Mouse (Mus musculus) left cerebral cortex, adult 18-20 months (tissue): Measurements from ENCODE around the gene Gm5072. TPM values are rescaled to one million over a fixed set of nuclear protein-coding genes. Genes with fewer than 3 reads are reported as not detected.
"Not testable (repeated sequence)": the region's sequence is repeated elsewhere in the genome, so short reads cannot be mapped to it uniquely, and the experiment has no call there.

Source experiments
- DNase-seq, 2 experiments: peaks; one replicate each; pipeline ENCODE4 v3.0.0; 2021 to 2022; ENCODE audit warnings: low spot score in 2 of 2, mixed read lengths in 1 of 2
- long read RNA-seq, 2 experiments: library from polyadenylated mRNA; stranded (forward); transcript quantifications; one replicate each; pipeline ENCODE4 v2.0.0; 2021
- total RNA-seq, 2 experiments: library from RNA; stranded (reverse); gene quantifications; 2 replicates each; pipeline ENCODE4 v1.2.3; 2021

Gene Gm5072
- not detected for total RNA-seq
- long read RNA-seq, experiment 1 = 0 reads
- long read RNA-seq, experiment 2 = 0 reads

- not testable (repeated sequence) for DNase-seq
These were observed at the start of gene Gm5072 for GRCm38 (mm10) chrX:91392200-91392599. Gene Gm5072 (plus strand): TSS chrX:91392500.

Other genes with a start within 250 kb of the Gm5072 start
- gene Mageb2, start 60.8 kb upstream of the Gm5072 start, total RNA-seq = not detected
- gene Gm8914, start 87.6 kb downstream of the Gm5072 start, total RNA-seq = not detected
- not detected for gene 1700084M14Rik, start 183.4 kb downstream of the Gm5072 start, total RNA-seq
- not detected for gene Gm14781, start 239.7 kb downstream of the Gm5072 start, total RNA-seq